Mouse (Mus musculus) right cerebral cortex, adult 2 months (tissue): ENCODE data around the gene Rere.
"Not testable (repeated sequence)": the region's sequence is repeated elsewhere in the genome, so short reads cannot be mapped to it uniquely, and the experiment has no call there.

Experiments used
- DNase-seq, 2 experiments: peaks; one replicate each; pipeline ENCODE4 v3.0.0; 2021 to 2022; ENCODE audit warnings: low spot score in 2 of 2

Rere gene

DNA sequence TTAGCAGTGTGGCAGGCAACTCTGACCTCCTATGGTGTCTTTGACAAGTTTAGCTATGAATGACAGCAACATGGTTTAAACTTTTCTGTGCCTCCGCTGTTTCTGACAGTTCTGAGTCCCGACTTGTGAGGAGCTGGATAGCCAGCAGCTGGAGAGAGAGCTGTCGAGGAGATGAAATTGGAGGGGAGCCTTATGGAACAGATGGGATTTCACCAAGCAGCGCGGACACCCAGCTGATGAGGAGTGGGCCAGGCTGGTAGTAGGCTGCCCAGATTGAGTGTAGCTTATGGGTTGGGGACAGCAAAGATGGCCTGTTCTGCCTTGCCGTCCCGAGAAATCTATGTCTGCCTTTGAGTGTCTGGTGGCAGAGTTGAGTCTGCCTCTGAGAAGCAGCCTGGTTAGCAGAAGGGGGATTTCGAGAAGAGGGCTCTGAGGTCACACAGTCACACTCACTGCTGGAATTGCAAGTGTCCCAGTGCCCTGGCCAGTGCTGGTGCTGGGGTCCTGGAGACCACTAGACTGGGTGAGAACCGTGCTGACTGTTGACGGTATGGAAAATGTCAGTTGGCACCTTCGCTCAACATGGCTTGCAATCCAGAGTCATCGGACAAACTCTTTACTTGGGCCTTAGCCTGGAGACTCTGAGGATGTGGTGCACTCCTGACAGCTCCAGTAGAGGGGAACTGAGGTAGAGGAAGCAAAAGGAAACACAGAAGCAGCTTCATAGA is 268.7 kb downstream of the Rere start:
- no peak for DNase-seq

DNA sequence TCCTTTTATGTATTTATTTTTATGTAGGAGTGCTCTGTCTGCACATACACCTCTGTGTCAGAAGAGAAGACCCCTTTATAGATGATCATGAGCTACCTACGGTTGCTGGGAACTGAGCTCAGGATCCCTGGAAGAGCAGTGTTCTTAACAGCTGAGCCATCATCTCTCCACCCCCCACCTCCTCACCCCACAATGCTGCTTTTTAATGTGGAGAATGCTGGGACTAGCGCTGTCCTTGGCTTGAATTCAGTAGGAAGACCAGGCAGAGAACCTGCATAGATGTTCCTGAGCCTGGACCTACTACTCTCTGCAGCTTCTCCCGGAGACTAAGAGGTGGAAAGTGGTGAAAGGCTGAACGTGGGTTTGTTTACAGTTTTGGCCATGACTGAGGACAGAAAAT is 269.9 kb downstream of the Rere start:
- peak in 1 of 2 experiments; percentile 43 for DNase-seq

DNA sequence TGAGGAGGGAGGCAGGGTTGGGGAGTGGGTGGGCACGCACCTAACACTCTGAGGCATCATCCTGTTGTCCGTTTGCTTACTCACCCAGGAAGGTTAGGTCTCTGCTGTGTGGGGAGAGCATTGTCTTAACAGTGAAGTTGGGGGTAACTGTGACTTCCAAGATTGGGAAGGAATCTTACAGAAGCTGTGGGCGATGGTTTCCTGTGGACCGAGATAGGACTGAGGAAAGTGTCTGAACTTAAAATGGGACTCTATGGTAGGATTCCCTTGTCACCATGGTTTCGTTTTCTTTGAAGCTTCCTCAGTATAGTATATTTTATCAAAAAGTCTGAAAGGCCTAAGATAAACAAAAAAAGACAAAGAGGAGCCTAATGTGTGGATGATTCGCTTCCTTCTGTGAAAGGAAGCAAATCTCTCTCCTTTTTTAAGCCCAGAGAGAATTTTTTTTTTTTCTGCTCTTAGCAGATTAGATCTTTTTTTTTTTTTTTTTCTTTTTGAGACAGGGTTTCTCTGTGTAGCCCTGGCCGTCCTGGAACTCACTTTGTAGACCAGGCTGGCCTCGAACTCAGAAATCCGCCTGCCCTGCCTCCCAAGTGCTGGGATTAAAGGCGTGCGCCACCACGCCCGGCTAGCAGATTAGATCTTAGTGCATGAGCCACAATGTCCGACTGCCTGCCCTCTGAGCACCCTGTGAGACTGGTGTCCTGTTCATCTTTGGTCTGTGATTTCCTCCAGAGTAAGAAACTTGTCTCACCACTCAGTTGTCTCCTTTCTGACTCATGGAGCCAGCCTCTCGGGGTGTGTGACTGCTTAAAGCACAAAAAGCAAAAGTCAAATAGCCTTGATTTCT is 271.5 kb downstream of the Rere start:
- peak in 1 of 2 experiments; percentile 23 for DNase-seq

DNA sequence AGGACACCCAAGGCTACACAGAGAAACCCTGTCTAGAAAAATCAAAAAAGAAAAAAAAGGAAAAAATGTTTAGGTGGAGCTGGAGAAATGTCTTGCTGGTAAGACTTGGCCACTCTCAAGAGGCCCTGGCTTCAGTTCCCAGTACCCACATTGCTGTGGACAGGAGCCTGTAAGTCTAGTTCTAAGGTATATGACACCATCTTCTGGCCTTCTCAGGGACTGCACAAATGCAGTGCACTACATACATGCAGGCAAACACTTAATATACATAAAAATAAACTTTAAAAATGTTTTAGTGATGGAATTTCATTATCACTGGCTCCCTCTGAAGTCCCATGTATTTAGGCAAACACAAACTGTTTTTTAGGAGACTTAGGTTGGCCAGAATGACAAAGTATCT is 274.3 kb downstream of the Rere start:
- DNase-seq = no peak

DNA sequence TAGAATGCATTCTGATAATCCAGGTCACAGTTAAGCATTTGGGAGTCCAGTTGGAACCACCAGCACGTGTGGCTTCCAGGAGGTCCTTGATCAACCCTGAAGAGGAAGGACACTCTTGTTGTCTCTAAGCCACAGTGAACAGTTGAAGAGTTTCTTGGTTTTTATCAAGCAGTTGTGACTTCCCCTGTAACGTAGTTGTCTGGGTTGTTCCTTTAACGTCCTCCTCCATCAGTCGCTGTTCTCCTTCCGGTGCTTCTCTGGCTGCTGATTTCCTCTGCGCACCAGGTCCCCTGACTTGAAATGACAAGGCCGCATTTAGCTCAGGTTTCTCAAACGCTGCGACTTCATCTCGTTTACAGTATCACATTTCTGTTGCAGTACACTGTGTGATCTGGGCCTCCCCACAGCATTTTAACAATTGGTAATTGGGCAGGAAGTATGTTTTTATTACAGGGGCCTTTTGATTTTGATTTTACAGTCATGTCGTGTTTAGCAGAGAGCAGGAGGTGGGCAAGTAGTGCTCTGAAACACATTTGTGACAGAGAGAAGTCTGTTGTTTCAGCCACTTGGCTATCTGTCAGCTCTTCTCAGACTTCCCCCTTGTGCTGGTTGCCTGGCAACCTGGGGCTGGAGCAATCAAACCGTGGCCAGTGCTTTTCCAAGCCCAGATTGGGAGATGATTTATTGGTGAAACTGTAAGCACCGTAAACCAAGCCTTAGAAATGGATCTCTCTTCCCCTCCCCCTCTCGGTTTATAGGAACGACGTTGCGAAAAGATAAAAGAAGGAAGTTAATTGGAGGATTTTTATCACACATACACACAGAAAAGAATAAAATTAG is 275.2 kb downstream of the Rere start:
- DNase-seq = peak; percentile 72 to 83

DNA sequence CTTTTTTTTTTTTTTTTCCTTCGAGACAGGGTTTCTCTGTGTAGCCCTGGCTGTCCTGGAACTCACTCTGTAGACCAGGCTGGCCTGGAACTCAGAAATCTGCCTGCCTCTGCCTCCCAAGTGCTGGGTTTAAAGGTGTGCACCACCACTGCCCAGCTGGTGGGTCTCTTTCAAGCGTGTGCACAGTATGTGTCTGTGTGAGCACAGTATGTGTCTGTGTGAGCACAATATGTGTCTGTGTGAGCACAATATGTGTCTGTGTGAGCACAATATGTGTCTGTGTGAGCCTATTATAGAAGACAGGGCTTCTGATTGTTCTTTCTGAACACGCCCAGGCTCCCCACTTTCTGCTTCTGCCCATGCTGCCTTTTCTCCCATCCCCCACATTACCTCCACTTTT is 275.8 kb downstream of the Rere start:
- DNase-seq = not testable (repeated sequence)

DNA sequence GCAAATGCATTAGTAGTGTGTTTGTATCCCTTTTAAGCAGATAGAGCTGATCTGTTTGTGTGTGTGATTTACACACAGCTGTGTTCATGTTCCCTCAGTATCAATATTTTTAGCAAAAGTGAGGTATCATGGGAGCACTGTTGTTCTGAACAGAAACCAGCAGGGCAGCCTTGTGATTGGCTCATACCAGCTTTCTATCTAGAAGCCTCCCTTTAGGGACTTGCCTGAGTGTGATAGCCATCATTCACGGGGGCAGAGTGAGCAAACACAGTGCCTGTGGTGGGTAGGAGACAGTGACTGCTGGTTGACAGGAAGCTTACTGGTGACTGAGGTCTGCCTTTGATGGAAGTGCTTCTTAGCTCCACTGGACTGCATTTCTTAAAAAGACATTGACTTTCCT is 276.5 kb downstream of the Rere start:
- no peak for DNase-seq

DNA sequence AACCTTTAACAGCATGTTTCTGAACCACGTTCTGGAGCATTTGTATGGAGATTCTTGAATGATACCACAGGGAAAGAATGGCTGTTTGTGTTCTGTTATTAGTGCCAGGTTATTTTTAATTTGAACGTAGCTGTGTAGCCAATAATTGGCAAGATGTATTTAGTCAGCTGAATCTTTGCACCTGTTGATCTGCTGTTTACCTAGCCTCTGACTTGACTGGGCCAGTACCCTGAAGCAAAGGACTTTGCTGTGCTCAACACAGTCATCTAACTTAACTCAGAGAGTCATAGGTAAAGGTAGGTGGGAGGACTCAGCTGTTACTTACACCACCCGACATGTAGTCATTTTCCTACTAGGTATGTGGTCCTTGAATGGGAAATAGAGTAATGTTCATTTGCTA is 278.1 kb downstream of the Rere start:
- no peak for DNase-seq

DNA sequence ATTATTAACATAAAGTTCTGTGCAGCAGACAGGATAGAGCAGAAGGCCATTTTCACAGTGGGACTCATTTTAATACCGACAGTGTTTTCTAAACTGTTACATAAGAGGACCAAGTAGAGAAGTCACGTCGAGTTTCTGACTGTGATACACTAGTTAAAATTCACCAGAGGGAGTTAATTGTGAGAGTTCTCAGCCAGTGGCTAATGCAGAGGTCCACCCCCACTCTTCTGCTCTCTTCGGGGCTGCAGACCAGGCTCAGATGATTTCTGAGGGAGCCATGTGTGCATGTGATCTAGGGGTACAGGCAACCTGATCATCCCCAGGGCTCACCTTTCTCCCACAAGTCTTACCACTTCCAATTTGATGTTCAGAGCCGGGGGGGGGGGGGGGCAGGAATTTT is 281.8 kb downstream of the Rere start:
- DNase-seq = no peak

DNA sequence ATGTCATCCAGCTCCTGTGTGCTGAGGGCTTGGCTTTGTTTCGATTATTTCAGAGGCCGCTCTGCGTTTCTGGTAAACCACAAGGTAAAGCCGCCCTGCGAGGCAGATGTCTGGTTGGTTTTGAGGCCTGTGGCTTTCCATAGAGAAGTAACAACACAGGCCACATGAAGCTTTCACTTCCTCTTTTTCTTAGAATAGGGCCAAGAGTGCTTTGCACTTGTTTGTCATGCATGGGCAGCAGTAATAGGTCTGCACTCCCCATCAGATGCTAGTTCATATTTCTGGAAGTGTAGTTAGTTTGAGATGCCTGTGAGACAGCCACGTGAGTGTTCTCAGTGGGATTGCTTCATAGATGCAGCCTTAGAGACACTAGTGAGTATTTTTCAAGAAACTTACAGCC is 284.7 kb downstream of the Rere start:
- DNase-seq = no peak

DNA sequence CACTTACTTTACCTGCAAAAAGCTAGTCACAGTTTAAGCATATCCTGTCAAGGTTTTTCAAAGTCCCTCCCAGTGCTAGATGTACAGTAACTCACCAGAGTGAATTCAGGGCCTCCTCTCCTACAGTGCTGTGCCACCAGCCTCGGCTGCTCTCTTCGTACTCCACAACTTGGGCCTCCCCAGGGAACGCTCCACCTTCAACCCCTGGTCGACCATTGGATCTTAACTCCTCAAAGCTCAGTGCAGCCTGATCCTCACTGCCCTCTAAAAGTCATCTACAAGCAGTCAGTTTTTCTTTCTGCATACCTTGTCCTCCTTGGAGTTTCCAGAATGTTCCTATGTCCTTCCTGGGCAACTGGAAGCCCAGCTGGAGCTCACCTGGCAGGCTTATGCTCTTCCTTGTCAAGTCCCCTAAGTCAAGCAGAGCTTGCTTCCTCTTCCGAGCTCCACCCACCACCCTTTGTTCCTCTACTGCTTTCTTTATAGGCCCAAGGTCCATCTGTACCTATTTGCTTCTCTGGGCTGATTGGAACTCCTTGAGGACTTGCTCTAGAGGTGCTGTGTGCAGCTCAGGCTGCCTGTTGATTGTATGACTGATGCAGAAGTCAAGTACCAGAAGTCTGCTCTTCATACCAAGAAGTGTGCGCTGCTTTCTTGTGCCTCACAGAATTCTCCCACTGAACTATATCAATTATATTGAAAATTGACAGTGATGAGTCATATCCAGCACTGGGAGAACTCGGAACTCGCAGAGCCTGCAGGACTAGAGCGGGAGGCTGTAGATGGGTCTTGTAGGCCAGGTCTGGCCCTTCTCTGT is 287.1 kb downstream of the Rere start:
- no peak for DNase-seq

DNA sequence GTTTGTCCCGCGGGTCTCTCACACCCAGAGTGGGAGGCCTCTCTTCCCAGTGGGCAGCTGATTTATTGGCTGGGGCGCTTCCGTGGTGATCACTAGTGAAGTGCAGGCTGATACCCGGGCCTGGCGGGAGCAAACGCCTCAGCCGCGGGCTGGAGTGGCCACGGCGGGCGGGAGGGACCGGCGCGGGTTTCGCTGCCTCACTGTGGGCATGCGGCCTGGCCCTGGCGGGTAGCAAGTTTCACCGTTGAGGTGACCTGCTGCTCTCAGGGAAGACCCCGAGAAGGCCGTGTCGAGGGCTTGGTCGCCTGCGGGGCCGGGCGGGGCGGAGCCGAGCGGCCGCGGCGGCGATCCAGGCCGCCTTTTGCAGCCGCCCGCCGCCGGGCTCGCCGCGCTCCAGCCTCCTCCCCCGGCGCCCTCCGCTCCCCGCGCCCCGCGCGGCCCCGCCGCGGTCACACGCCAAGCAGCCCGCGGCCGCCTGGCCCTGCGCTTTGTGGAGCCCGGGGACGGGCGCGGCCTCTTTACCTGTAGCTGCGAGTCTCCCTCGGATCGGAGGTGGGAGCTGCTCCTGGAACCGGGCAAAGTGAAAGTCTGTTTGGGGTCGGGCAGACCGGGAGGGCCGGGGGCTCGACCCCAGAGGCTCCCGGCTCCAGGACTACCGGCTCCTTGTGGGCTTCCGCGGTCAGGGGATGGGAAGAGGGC is 287.8 kb downstream of the Rere start:
- DNase-seq = peak; percentile 60 to 71

DNA sequence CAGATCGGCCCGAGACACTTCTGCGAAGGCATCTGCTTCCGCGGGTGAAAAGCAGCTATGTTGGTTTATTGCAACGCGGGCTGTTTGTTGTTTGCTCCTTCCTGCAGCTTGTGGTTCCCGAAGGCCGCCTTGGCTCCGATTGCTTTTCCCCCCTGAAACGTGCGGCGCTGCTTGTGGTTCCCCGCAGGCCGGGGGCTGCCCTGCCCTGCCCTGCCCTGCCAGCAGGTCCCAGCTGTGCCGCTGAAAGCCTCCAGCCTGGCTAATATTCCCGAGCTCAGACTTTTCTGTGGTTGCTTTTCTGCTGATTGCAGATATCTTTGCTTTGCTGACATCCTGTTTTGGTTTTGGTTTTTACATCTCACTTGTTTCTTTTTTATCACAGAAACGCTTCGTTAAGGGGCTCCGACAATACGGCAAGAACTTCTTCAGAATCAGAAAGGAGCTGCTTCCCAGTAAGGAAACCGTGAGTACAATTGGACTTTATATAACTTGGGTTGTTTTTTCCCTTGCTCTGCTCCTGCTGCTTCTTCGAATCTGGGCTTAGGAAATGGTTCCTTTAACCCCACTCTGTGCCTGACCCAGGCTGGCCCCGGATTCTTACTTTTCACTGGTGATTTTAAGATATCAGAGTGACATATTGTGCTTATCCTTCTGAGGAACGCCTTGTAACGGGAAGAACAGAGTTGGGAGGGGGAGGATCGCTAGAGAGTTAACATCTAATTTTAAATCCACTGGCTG is 288.6 kb downstream of the Rere start:
- peak; percentile 55 to 56 for DNase-seq

DNA sequence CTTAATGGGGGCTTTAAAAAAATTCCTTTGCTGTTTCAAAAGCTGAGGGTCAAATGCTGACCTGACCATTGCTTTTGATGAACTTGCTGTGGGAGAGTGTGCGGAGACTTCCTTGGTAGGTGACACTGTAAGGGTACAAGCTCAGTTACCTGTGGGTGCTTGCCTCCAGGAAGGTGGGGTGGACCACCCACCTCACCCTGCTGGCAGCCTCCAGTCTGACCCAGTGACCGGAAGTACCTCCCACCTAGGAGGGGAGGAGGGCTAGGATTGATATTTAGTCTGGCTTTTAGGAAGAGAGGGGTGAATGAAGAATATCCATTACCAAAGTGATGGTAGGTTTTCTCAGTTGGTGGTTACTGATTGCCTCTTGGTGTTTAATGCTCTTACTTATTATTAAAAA is 289.3 kb downstream of the Rere start:
- no peak for DNase-seq

DNA sequence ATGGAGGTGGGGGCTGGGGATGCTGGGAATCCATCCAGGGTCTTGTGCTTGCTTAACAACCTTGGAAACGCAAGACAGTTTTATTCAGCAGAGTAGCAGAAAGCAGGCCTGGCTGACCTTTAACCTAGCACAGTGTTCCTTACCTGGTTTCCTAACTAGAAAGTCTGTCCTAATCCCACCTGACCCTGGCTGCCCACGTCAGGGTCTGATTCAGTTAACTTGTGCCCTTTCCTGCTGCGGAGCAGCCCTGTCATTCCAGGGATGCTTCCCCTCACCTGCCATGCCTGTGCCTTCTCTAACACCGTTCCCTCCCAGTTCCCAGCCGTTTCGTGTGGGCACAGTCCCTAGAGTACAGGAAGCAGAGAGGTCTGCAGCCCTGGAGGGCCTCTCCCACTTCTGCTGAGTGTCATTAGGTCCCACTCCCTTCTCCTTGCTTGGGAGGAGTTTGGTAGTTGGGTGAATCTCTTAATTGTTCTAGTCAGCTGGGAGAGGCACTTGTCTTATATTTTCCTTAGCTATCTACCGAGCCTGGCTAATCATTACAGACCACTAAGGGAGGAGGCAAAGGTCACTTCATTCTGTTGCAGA is 290.8 kb downstream of the Rere start:
- DNase-seq = no peak

DNA sequence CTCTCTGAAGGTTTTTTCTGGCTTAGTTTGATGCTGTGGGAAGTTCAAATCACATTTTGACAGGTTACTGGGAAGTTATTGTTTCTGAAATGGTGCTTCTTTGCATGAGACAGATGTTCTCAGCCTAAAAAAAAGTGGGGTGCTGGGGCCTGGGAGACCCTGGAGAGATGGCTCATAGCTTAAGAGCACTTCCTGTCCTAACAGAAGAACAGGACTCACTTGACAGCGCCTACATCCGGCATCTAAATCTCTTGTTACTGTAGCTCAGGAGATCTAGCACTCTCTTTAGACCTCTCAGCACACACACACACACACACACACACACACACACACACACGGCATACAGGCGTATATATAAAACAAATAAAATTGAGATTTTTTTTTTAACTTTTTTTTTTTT is 291.5 kb downstream of the Rere start:
- DNase-seq = no peak

DNA sequence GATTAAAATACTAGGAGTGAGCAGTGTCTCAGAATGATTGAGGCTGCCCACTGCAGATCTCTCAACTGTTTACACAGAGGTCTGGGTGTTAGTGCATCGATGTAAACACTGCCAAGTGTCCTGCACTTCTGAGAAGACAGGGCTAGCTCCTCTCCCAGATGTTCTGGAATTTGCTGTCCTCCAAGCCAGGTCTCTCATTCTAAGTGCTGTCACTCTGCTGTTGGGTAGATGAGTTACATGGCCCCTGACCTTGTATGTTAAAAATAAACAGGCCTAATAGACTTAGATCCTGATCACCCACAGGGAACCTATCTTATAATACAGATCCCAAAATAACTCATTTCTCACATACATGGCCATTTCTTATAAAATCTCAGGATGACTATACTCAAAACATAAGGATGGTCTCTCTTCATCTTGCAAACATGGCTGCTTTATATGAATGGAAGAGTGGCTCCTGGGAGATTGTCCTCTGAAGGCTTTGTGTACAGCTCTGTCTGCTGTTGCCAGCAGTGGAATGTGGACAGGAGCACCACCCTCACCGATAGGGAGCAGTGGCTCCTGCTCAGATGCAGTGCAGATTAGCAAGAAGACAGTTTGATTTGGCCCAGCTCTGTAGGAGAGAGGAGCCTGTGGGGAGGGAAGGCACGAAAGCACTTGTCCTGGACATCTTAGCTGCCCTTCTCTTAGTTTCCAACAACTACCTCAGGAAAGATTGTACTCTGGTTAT is 294.1 kb downstream of the Rere start:
- no peak for DNase-seq

DNA sequence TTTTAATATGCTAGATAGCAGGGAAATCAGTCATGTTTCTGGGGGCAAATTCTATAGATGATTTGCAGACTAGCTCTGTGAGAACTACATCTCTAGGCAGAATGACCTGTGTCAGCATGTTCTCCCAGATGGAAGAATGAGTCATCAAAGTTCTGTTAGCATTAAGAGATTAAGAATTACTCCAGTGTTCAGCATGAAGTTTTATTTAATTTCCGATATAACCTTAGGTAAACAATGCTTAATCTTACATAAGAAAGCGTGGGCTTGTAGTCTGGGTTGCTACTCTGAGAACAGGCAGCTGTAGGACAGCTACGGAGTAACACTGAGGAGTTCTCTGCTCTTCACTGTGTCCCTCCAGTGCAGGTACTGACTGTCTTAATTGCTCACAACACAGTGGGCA is 294.9 kb downstream of the Rere start:
- DNase-seq = no peak

DNA sequence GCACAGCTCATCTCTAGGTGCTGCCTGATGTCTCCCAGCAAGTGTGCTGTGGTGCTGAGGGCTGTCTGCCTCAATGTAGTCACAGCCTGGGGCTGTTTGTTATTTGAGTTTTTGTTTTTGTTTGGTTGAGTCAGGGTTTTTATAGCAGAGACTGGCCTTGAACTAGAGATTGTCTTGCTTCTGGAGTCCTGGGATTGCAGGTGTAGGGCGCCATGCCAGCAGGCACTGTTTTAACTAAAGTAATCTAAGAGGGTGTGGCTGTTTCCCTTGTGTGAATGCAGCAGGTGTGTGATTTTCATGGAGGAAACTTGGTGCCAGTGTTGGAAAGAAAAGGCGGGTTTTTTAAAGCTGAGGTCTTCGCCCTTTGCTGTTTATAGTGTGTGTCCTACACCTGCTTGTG is 296.6 kb downstream of the Rere start:
- no peak for DNase-seq
